Comparison of ENCODE assay signal across 8 mouse cellular contexts in genomic region chr12:51970352-51971069, GRCm38 (mm10). TPM values are rescaled to one million over a fixed set of nuclear protein-coding genes. Genes with fewer than 3 reads are reported as not detected.
DNase-seq lines count a peak whose midpoint lies in the region; ATAC-seq lines count a peak whose summit lies in the region.

No protein-coding gene starts in this region.

- peak; percentile 65 for ATAC-seq in lung, embryonic 16.5 days (ENCODE audit: low read depth)

- under 1% methylated on average over 33 of the region's 35 CpGs for WGBS in lung, embryonic 16.5 days

- peak; percentile 25 to 62 for DNase-seq in kidney, postnatal 36 days
- no peak for DNase-seq in kidney, postnatal 14 days
- DNase-seq in adipocyte (ENCODE audit: low spot score): peak; percentile 15
- peak; percentile 23 for DNase-seq in forelimb bud, embryonic 11.5 days (ENCODE audit: low read depth, low spot score)
- DNase-seq in right cerebral cortex, adult 18-20 months: no peak
- no peak for DNase-seq in ovary, postnatal 10 days (ENCODE audit: low spot score)
- no peak for DNase-seq in gastrocnemius, adult 8-10 months (ENCODE audit: low spot score in 2 of 2)

- peak overlapping the region; percentile 65 for H3K4me2 ChIP-seq in lung, embryonic 16.5 days (ENCODE audit: low read depth, low read length)

- no peaks in the 10 kb centered on the region for H3K27me3 ChIP-seq in lung, embryonic 16.5 days (ENCODE audit: control insufficient read depth, insufficient read depth, low read depth, low read length)

- H3K9me3 ChIP-seq in lung, embryonic 16.5 days (ENCODE audit: control insufficient read depth, low read length): no peaks in the 10 kb centered on the region; the same call in 1 of the 2 replicates

- no peaks in the 10 kb centered on the region for H3K36me3 ChIP-seq in lung, embryonic 16.5 days (ENCODE audit: control insufficient read depth, insufficient read depth, low read length)

- H3K27ac ChIP-seq in lung, embryonic 16.5 days (ENCODE audit: low read length): peak overlapping the region; percentile 94

- peak overlapping the region; percentile 98 for H3K4me3 ChIP-seq in lung, embryonic 16.5 days (ENCODE audit: low read length)

- H3K4me1 ChIP-seq in lung, embryonic 16.5 days (replicated peaks; ENCODE audit: control insufficient read depth, insufficient read depth, low read length): peaks cover 9% of the 10 kb centered on the region

- peak overlapping the region; percentile 91 for H3K9ac ChIP-seq in lung, embryonic 16.5 days (ENCODE audit: low read length)

RNA-seq across cellular contexts. Expression of gene Heatr5a, which starts 0.6 kb away (rescaled TPM):
- 14.3 and 14.9 TPM in 2 replicates for polyA plus RNA-seq in lung, embryonic 16.5 days (2015; fragmentation: Nextera tagmentation; extraction: Ambion mirVana)
- 10 to 100 TPM; 20.6 to 24.8 (median 23.0) TPM for total RNA-seq in gastrocnemius, adult 8-10 months (2022)

RNA-seq across cellular contexts. Expression of gene Dtd2, which starts 35.8 kb away (rescaled TPM):
- polyA plus RNA-seq in lung, embryonic 16.5 days (2015; fragmentation: Nextera tagmentation; extraction: Ambion mirVana): 24.4 and 25.7 TPM in 2 replicates
- 1 to 10 TPM; 3.7 to 6.1 (median 4.5) TPM for total RNA-seq in gastrocnemius, adult 8-10 months (2022)

RNA-seq across cellular contexts. Expression of gene Gpr33, which starts 57.4 kb away (rescaled TPM):
- not detected in 2 replicates for polyA plus RNA-seq in lung, embryonic 16.5 days (2015; fragmentation: Nextera tagmentation; extraction: Ambion mirVana)
- not detected for total RNA-seq in gastrocnemius, adult 8-10 months (2022)

Comparison
In these comparisons a context has a peak if more than half of its experiments do, and no peak if none do; other contexts are left out.
1. DNase-seq: peak in kidney, postnatal 36 days (2 of 2), adipocyte (single experiment) and forelimb bud, embryonic 11.5 days (single experiment); none in kidney, postnatal 14 days (single experiment), right cerebral cortex, adult 18-20 months (single experiment), ovary, postnatal 10 days (single experiment) and gastrocnemius, adult 8-10 months (0 of 2).